Mouse (Mus musculus) kidney, adult 2 months (tissue): ENCODE results near the gene Fscb. TPM values are rescaled to one million over a fixed set of nuclear protein-coding genes. Genes with fewer than 3 reads are reported as not detected.

Experiments
- DNase-seq: peaks from one replicate; pipeline ENCODE4 v3.0.0; 2021
- H3K27ac ChIP-seq: fragments of 200-500 bp; 2 replicates; pipeline ENCODE4 v1.5.1; 2012; ENCODE audit warnings: low read depth, low read length, control low read depth, inconsistent platforms; ENCODE audit not compliant: insufficient read depth
- H3K27me3 ChIP-seq: fragments of 200-500 bp; replicated peaks from 2 replicates; pipeline ENCODE4 v1.6.1; 2012; ENCODE audit warnings: mild to moderate bottlenecking, moderate library complexity, low read length, inconsistent platforms; ENCODE audit not compliant: control insufficient read depth, insufficient read depth
- H3K36me3 ChIP-seq: fragments of 200-500 bp; 2 replicates; pipeline ENCODE4 v1.6.1; 2012; ENCODE audit warnings: mild to moderate bottlenecking, moderate library complexity, low read length, inconsistent platforms; ENCODE audit not compliant: control insufficient read depth, insufficient read depth
- H3K4me1 ChIP-seq: fragments of 200-500 bp; 2 replicates; pipeline ENCODE4 v1.6.1; 2011; ENCODE audit warnings: low read length; ENCODE audit not compliant: control insufficient read depth, insufficient read depth
- H3K4me3 ChIP-seq: fragments of 200-500 bp; 2 replicates; pipeline ENCODE4 v1.5.1; 2011; ENCODE audit warnings: mild to moderate bottlenecking, low read depth, low read length, control low read depth; ENCODE audit not compliant: insufficient read depth
- CTCF ChIP-seq: fragments of 200-500 bp; conservative IDR thresholded peaks from 2 replicates; pipeline ENCODE4 v1.5.1; 2011; ENCODE audit warnings: low read depth, mild to moderate bottlenecking, control low read depth, low read length, moderate library complexity, mixed read lengths; ENCODE audit not compliant: insufficient read depth, insufficient read length
- WGBS: fragments of 180-500 bp; shearing (Covaris S2); methylation state at CpG from one replicate; pipeline ENCODE4 v1.1.7; 2018; 5-methylcytosine and 5-hydroxymethylcytosine counted together
- polyA plus RNA-seq: library from polyadenylated mRNA; depleted of rRNA; stranded (reverse); fragments of >200 nt; gene quantifications from 2 replicates; pipeline ENCODE4 v1.2.3, GENCODE M21; 2012

Fscb gene
- polyA plus RNA-seq, 1 experiment = not detected

DNA sequence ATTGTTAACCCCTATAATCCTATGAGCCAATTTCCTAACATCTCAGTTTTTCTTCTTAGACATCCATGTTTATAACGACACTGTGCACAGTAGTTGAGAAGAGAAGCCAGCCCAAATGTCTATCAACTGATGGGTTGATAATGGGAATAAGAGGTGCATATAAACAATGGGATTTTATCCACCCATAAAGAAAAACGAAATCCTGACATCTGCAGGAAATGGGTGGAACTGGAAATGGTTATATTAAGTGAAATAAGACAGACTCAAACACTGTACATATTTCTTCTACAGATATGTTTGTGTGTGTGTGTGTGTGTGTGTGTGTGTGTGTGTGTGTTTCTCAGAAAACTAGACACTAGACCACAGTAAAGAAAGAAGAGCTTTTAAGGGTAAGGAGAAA is 37.8 kb downstream of the Fscb start:
- no peaks in the 10 kb centered on the region for H3K4me1 ChIP-seq
- H3K27me3 ChIP-seq = no peaks in the 10 kb centered on the region
- no peak overlapping the region for H3K4me3 ChIP-seq
- no peak for DNase-seq
- H3K27ac ChIP-seq = no peak overlapping the region
- WGBS = 46% methylated on average over 2 of the region's 2 CpGs
- H3K36me3 ChIP-seq = no peaks in the 10 kb centered on the region
- no peak for TF ChIP-seq CTCF
